Mouse (Mus musculus): ENCODE data around the gene Nfkb2.

GRCm38 (mm10) chr19:46304216-46304841 lies at the start of gene Nfkb2:
- TF ChIP-seq CTCF (IDR thresholded peaks at IDR 0.05; ENCODE audit: extremely low read depth, insufficient read depth, low read length) (peak; percentile 84), POLR2A (IDR thresholded peaks at IDR 0.05; ENCODE audit: extremely low read depth, insufficient read depth, low read length) (peak; percentile 32; the same call in 1 of the 2 replicates)

Data from cortical plate, adult 2 months (tissue).